Mouse (Mus musculus) stomach, embryonic 16.5 days (tissue): ENCODE results near the gene Tnnc1. TPM values are rescaled to one million over a fixed set of nuclear protein-coding genes. Genes with fewer than 3 reads are reported as not detected.

Experiments
- ATAC-seq: fragments of 200-750 bp; cut with Nextera tagmentation; 2 replicates; pipeline ENCODE4 v1.8.0; 2017; ENCODE audit warnings: moderate number of reproducible peaks, moderate TSS enrichment; ENCODE audit not compliant: insufficient read depth, low FRiP score
- H3K27ac ChIP-seq: fragments of 300-500 bp; sonication (generic); 2 replicates; pipeline ENCODE4 v1.5.1; 2014; ENCODE audit warnings: low read length
- H3K27me3 ChIP-seq: fragments of 300-500 bp; sonication (generic); 2 replicates; pipeline ENCODE4 v1.6.1; 2014; ENCODE audit warnings: low read length, control low read depth, mixed read lengths; ENCODE audit not compliant: control insufficient read depth, insufficient read depth
- H3K36me3 ChIP-seq: fragments of 300-500 bp; sonication (generic); 2 replicates; pipeline ENCODE4 v1.6.1; 2014; ENCODE audit warnings: low read length; ENCODE audit not compliant: control insufficient read depth, insufficient read depth
- H3K4me1 ChIP-seq: fragments of 300-500 bp; sonication (generic); 2 replicates; pipeline ENCODE4 v1.6.1; 2014; ENCODE audit warnings: low read length, control low read depth, mixed read lengths; ENCODE audit not compliant: control insufficient read depth, insufficient read depth
- H3K4me2 ChIP-seq: fragments of 300-500 bp; sonication (generic); 2 replicates; pipeline ENCODE4 v1.6.1; 2014; ENCODE audit warnings: low read depth, low read length, mixed read lengths
- H3K4me3 ChIP-seq: fragments of 300-500 bp; sonication (generic); replicated peaks from 2 replicates; pipeline ENCODE4 v1.5.1; 2014; ENCODE audit warnings: mild to moderate bottlenecking, low read length
- H3K9ac ChIP-seq: fragments of 300-500 bp; sonication (generic); 2 replicates; pipeline ENCODE4 v1.6.1; 2014; ENCODE audit warnings: low read length
- H3K9me3 ChIP-seq: fragments of 300-500 bp; sonication (generic); replicated peaks from 2 replicates; pipeline ENCODE4 v1.6.1; 2016; ENCODE audit warnings: low read length, control low read depth; ENCODE audit not compliant: control insufficient read depth
- WGBS: fragments of 180-500 bp; shearing (Covaris S2); extraction: QIAGEN DNeasy Blood & Tissue Kit; methylation state at CpG from one replicate; pipeline ENCODE4 v1.1.7; 2014; 5-methylcytosine and 5-hydroxymethylcytosine counted together
- polyA plus RNA-seq: library from polyadenylated mRNA; unstranded; fragments of >200 nt; fragmentation: Nextera tagmentation; extraction: Ambion mirVana; gene quantifications from 2 replicates; pipeline ENCODE4 v1.2.1, GENCODE M21; 2015

Gene Tnnc1
- polyA plus RNA-seq, 1 experiment from 2014 or later: 46.9 TPM

DNA sequence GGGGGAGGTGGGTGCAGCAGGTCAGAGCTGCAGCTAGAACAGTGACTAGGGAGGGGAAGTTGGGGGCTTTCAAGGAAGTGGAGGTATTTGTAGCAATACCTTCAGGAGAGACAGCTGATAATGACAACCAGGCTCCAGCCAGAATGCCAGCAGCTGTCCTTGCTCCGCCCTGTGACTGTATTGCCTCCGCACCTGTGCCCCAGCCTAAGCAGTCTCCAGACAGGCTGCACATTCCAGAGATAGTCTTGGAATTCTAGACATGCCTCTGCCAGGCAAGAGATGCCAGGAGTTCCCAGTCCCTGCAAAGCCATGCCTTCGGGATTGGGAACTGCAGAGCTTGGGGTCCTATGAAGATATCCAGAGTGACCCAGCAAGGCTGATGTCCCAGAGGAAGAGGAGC is 4.4 kb downstream of the Tnnc1 start:
- no peak overlapping the region for H3K27ac ChIP-seq
- 63% methylated on average over 3 of the region's 3 CpGs for WGBS
- ATAC-seq: no peak

DNA sequence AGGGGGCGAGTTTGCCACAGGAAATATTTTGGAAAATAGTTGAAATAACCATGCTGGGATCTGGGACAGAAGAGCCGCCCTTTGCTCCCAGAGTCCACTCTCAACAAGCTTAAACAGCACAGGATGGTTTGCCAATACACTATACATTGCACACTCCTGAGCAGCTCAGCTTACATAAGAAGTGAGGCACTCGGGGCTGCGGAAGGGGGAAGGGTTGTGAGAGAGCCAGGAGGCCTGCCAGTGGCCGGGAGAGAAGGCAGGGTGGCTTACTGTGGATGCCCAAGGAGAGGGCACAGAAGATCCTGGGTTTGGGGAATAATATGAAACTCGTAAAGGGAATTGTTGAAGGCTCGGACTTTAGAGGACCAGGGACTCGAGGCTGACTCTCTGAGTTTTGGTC is 5.8 kb downstream of the Tnnc1 start:
- Histone ChIP-seq H3K4me3 (no peak overlapping the region), H3K4me1 (0 out of 2 replicates have a peak, but pooled peaks cover 2% of the 10 kb centered on the region), H3K4me2 (no peak overlapping the region), H3K9ac (no peak overlapping the region), H3K27me3 (no peaks in the 10 kb centered on the region), H3K36me3 (no peaks in the 10 kb centered on the region), H3K9me3 (no peaks in the 10 kb centered on the region), H3K27ac (no peak overlapping the region)
- WGBS: 68% methylated on average over 8 of the region's 8 CpGs
- ATAC-seq: no peak

More for the DNA sequence above, 4.4 kb downstream of the Tnnc1 start:
- Histone ChIP-seq H3K9ac (0 out of 2 replicates have a peak overlapping the region, but pooled peaks have one; percentile 31), H3K9me3 (no peaks in the 10 kb centered on the region), H3K4me2 (no peak overlapping the region), H3K36me3 (no peaks in the 10 kb centered on the region), H3K4me1 (0 out of 2 replicates have a peak, but pooled peaks cover under 1% of the 10 kb centered on the region), H3K27me3 (no peaks in the 10 kb centered on the region), H3K4me3 (no peak overlapping the region)

GRCm38 (mm10) chr14:31214684-31215083 is 6.6 kb downstream of the Tnnc1 start:
- Histone ChIP-seq H3K9ac (no peak overlapping the region), H3K27ac (no peak overlapping the region), H3K4me2 (no peak overlapping the region), H3K36me3 (no peaks in the 10 kb centered on the region), H3K4me1 (0 out of 2 replicates have a peak, but pooled peaks cover 2% of the 10 kb centered on the region), H3K4me3 (no peak overlapping the region), H3K27me3 (no peaks in the 10 kb centered on the region), H3K9me3 (no peaks in the 10 kb centered on the region)
- no peak for ATAC-seq
- 84% methylated on average over 3 of the region's 3 CpGs for WGBS

DNA sequence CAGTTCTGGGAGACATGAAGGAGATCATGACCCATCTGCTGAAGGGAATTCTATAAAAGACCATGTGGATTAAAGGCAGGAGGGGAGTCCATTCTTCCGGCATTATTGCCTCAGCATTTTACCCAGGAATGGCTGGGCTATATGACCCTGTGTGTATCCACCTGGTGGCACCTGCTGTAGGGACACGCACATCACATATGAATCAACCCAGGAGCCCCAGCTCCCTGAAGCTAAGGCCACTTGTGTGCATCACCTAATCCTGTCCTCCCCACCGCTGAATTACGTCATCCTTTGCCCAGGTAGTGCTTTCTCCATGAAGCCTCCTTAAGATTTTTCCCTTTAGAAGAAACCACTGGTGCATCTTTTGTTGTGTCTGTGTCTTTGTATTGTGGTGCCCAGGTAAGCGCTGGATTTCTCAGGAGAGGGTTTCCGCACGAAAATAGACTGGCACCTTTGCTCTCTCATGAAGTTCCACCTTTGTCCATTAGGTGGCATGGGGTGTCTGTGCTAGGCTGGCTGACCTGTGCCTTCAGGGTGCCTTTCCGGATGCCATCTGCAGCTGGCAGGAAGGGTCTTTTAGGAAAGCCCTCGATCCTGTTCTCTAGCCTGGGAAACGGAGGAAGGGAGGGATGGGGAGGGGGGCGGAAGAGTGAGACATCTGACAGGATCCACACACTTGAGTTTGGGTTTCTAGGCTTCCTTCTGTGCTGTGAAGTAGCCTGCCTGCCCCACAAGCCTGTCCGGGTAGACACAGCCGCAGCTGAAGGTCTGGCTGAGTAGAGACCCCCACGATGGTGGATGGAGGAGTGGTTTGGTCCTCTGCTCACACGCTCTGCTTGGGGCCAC is 7.3 kb downstream of the Tnnc1 start:
- no peak overlapping the region for H3K9ac ChIP-seq
- 0 out of 2 replicates have a peak, but pooled peaks cover 2% of the 10 kb centered on the region for H3K4me1 ChIP-seq
- peak; percentile 38; the same call in 1 of the 2 replicates for ATAC-seq
- H3K36me3 ChIP-seq: no peaks in the 10 kb centered on the region
- no peak overlapping the region for H3K4me2 ChIP-seq
- WGBS: 35% methylated on average over 15 of the region's 15 CpGs
- no peaks in the 10 kb centered on the region for H3K27me3 ChIP-seq
- H3K27ac ChIP-seq: no peak overlapping the region
- no peak overlapping the region for H3K4me3 ChIP-seq
- no peaks in the 10 kb centered on the region for H3K9me3 ChIP-seq

- peak within 1 kb of the TSS; percentile 14; the same call in 1 of the 2 replicates for H3K4me2 ChIP-seq
- no peaks in the 10 kb centered on the region for H3K9me3 ChIP-seq
- H3K4me3 ChIP-seq: no peak within 1 kb of the TSS
- no peaks in the 10 kb centered on the region for H3K36me3 ChIP-seq
- peak within 1 kb of the TSS; percentile 41 for H3K9ac ChIP-seq
- 59% methylated on average over 2 of the region's 2 CpGs for WGBS
- ATAC-seq: no peak
- H3K27me3 ChIP-seq: no peaks in the 10 kb centered on the region
- no peak within 1 kb of the TSS for H3K27ac ChIP-seq
- H3K4me1 ChIP-seq: 0 out of 2 replicates have a peak, but pooled peaks cover 2% of the 10 kb centered on the region
These were observed 8.7 kb downstream of the Tnnc1 start, which contains the start of gene Nisch for GRCm38 (mm10) chr14:31216846-31217245. TSS of gene Nisch (minus strand) at chr14:31216946.

GRCm38 (mm10) chr14:31217666-31218065 is 9.6 kb downstream of the Tnnc1 start, which contains the start of gene Sema3g:
TSS of gene Sema3g (plus strand) at chr14:31217860.
- 9% methylated on average over 11 of the region's 11 CpGs for WGBS
- H3K36me3 ChIP-seq: no peaks in the 10 kb centered on the region
- no peak within 1 kb of the TSS for H3K27ac ChIP-seq
- H3K4me1 ChIP-seq: 0 out of 2 replicates have a peak, but pooled peaks cover 2% of the 10 kb centered on the region
- H3K4me2 ChIP-seq: peak within 1 kb of the TSS; percentile 14; the same call in 1 of the 2 replicates
- H3K27me3 ChIP-seq: no peaks in the 10 kb centered on the region
- H3K4me3 ChIP-seq: no peak within 1 kb of the TSS
- peak; percentile 75; the same call in 1 of the 2 replicates for ATAC-seq
- H3K9ac ChIP-seq: peak within 1 kb of the TSS; percentile 41
- no peaks in the 10 kb centered on the region for H3K9me3 ChIP-seq

DNA sequence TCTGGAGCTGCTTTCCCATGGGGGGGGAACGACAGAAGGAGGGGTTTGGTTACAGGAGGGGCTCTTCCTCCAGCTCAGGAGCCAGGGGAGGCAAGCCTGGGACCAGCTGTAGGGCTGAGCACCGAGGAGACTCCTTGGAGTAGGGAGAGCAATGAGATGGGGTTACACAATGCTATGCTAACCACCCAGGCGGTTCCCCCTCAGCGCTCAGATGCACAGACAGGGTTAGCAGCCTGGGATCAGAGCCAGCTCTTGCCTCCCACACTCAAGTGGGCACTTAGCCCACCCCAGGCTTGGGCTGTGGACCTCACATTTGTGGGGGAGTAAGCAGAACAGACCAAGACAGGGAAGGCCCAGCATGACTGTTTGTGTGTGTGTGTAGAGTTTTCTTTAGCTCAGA is 18.9 kb downstream of the Tnnc1 start:
- Histone ChIP-seq H3K9me3 (no peaks in the 10 kb centered on the region), H3K4me2 (no peak overlapping the region), H3K27me3 (no peaks in the 10 kb centered on the region), H3K36me3 (no peaks in the 10 kb centered on the region), H3K9ac (peak overlapping the region; percentile 51; the same call in 1 of the 2 replicates), H3K4me3 (no peak overlapping the region), H3K27ac (peak overlapping the region; percentile 67), H3K4me1 (peaks cover 13% of the 10 kb centered on the region)
- ATAC-seq: peak; percentile 79; the same call in 1 of the 2 replicates
- WGBS: 37% methylated on average over 4 of the region's 4 CpGs

DNA sequence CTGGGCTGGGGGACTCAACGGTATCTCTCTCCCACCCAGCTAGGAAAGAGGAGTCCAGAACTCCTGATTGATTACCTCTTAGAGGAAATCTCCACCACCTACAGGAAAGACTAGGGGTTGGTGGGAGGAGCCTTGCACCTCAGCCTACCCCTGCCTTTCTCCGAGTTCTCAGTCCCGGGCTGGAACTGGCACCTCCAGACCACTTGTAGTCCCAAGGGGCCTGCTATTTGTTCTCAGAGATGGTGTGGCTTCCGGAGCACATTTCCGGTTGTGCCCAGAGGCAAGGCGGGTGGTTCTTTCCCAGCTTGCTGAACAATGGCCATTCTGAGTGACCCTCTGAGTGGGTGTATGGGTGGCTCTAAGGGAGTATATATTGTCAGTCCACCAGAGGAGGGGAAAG is 20.1 kb downstream of the Tnnc1 start:
- Histone ChIP-seq H3K9ac (no peak overlapping the region), H3K27me3 (no peaks in the 10 kb centered on the region), H3K27ac (no peak overlapping the region), H3K4me2 (no peak overlapping the region), H3K36me3 (no peaks in the 10 kb centered on the region), H3K4me1 (peaks cover 13% of the 10 kb centered on the region), H3K9me3 (no peaks in the 10 kb centered on the region), H3K4me3 (no peak overlapping the region)
- no peak for ATAC-seq
- WGBS: 46% methylated on average over 6 of the region's 6 CpGs

DNA sequence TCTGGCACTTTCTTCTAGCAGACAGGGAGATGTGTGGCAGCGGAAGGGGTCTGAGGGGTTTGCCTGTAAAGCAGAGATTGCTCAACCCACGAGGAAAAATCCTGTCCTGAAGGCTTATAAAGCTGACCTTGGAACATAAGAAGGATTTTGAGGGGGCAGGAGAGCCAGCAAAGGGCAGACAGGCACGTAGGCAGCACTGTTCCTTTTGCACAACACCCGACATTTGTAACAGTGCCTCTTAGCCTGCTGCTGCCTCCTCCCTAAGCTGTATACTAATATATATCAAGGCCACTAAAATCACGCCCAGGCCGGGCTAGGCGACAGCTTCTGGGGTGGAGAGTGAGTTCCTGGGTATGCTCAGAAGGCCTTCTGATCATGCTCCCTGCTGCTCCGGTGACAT is 22.3 kb downstream of the Tnnc1 start:
- ATAC-seq: no peak
- no peak overlapping the region for H3K4me2 ChIP-seq
- no peak overlapping the region for H3K9ac ChIP-seq
- H3K36me3 ChIP-seq: no peaks in the 10 kb centered on the region
- no peak overlapping the region for H3K4me3 ChIP-seq
- WGBS: 61% methylated on average over 8 of the region's 8 CpGs
- H3K4me1 ChIP-seq: peaks cover 7% of the 10 kb centered on the region
- no peaks in the 10 kb centered on the region for H3K27me3 ChIP-seq
- H3K9me3 ChIP-seq: no peaks in the 10 kb centered on the region
- H3K27ac ChIP-seq: no peak overlapping the region
